In genomic region chr12:76634899-76635693, GRCm38 (mm10) we compare ENCODE assay signal across 8 mouse cellular contexts.
A peak's percentile ranks its signal among the peaks of the same experiment; 100 is the strongest.
DNase-seq lines count a peak whose midpoint lies in the region; ATAC-seq and TF ChIP-seq lines count a peak whose summit lies in the region.

No protein-coding gene starts in this region.

- no peak for TF ChIP-seq POLR2A in brain, embryonic 14.5 days (IDR thresholded peaks at IDR 0.05; ENCODE audit: borderline replicate concordance, extremely low read depth, insufficient read depth, insufficient read length, poor library complexity, severe bottlenecking)
- no peak for TF ChIP-seq POLR2A in kidney, adult 2 months (IDR thresholded peaks at IDR 0.05; ENCODE audit: low read depth, low read length)

- DNase-seq in frontal cortex, postnatal 36 days (ENCODE audit: low spot score in 2 of 2): no peak
- peak; percentile 93 for DNase-seq in brain, embryonic 14.5 days (ENCODE audit: low read depth)
- peak; percentile 84 for DNase-seq in forebrain, embryonic 14.5 days (ENCODE audit: low spot score)
- DNase-seq in kidney, adult 2 months: peak; percentile 67
- no peak for DNase-seq in urinary bladder, postnatal 36 days (ENCODE audit: low spot score in 2 of 2)
- no peak for DNase-seq in thymus, postnatal 0 days (ENCODE audit: low spot score)

- no peaks in the 10 kb centered on the region for H3K36me3 ChIP-seq in forebrain, embryonic 14.5 days (ENCODE audit: control insufficient read depth, insufficient read depth, low read length)
- no peaks in the 10 kb centered on the region for H3K36me3 ChIP-seq in kidney, adult 2 months (ENCODE audit: control insufficient read depth, insufficient read depth, low read length)
- H3K36me3 ChIP-seq in midbrain, embryonic 12.5 days: no peaks in the 10 kb centered on the region

- TF ChIP-seq CTCF in brain, embryonic 14.5 days (IDR thresholded peaks at IDR 0.05; ENCODE audit: borderline replicate concordance, extremely low read depth, insufficient read depth, insufficient read length): peak; percentile 11; the same call in 1 of the 2 replicates
- TF ChIP-seq CTCF in kidney, adult 2 months (conservative IDR thresholded peaks at IDR 0.05; ENCODE audit: insufficient read depth, insufficient read length, low read depth, low read length): no peak

- H3K4me1 ChIP-seq in forebrain, embryonic 14.5 days (ENCODE audit: control insufficient read depth, insufficient read depth, low read length): peaks cover 15% of the 10 kb centered on the region
- no peaks in the 10 kb centered on the region for H3K4me1 ChIP-seq in kidney, adult 2 months (ENCODE audit: control insufficient read depth, insufficient read depth, low read length)
- peaks cover 11% of the 10 kb centered on the region for H3K4me1 ChIP-seq in midbrain, embryonic 12.5 days

- H3K9me3 ChIP-seq in forebrain, embryonic 14.5 days (replicated peaks; ENCODE audit: control insufficient read depth, low read length): no peaks in the 10 kb centered on the region
- H3K9me3 ChIP-seq in midbrain, embryonic 12.5 days: no peaks in the 10 kb centered on the region

- H3K4me3 ChIP-seq in forebrain, embryonic 14.5 days (ENCODE audit: low read depth, low read length): no peak overlapping the region
- no peak overlapping the region for H3K4me3 ChIP-seq in kidney, adult 2 months (ENCODE audit: insufficient read depth, low read depth, low read length)
- no peak overlapping the region for H3K4me3 ChIP-seq in midbrain, embryonic 12.5 days

- no peaks in the 10 kb centered on the region for H3K27me3 ChIP-seq in forebrain, embryonic 14.5 days (replicated peaks; ENCODE audit: control insufficient read depth, insufficient read depth, low read length)
- H3K27me3 ChIP-seq in kidney, adult 2 months (replicated peaks; ENCODE audit: control insufficient read depth, insufficient read depth, low read length): no peaks in the 10 kb centered on the region
- no peaks in the 10 kb centered on the region for H3K27me3 ChIP-seq in midbrain, embryonic 12.5 days

- peak overlapping the region; percentile 40 for H3K4me2 ChIP-seq in forebrain, embryonic 14.5 days (ENCODE audit: low read length)
- peak overlapping the region; percentile 13; the same call in 1 of the 2 replicates for H3K4me2 ChIP-seq in midbrain, embryonic 12.5 days (replicated peaks)

- peak overlapping the region; percentile 63 for H3K27ac ChIP-seq in forebrain, embryonic 14.5 days (ENCODE audit: low read depth, low read length)
- H3K27ac ChIP-seq in kidney, adult 2 months (ENCODE audit: insufficient read depth, low read depth, low read length): no peak overlapping the region
- peak overlapping the region; percentile 39; the same call in 1 of the 2 replicates for H3K27ac ChIP-seq in midbrain, embryonic 12.5 days (replicated peaks)

- 0 out of 2 replicates have a peak overlapping the region, but pooled peaks have one; percentile 32 for H3K9ac ChIP-seq in forebrain, embryonic 14.5 days (ENCODE audit: low read length)
- no peak overlapping the region for H3K9ac ChIP-seq in midbrain, embryonic 12.5 days (replicated peaks)

- WGBS in forebrain, embryonic 14.5 days: 32% methylated on average over 15 of the region's 15 CpGs
- 34% methylated on average over 15 of the region's 15 CpGs for WGBS in kidney, adult 2 months
- WGBS in midbrain, embryonic 12.5 days: 49% methylated on average over 15 of the region's 15 CpGs

- ATAC-seq in frontal cortex, adult (ENCODE audit: low TSS enrichment): peak; percentile 75
- peak; percentile 87 for ATAC-seq in forebrain, embryonic 14.5 days
- peak; percentile 73 for ATAC-seq in midbrain, embryonic 12.5 days (ENCODE audit: low FRiP score, low read depth)

Comparison
In these comparisons a context has a peak if more than half of its experiments do, and no peak if none do; other contexts are left out.
1. DNase-seq: peak in brain, embryonic 14.5 days (single experiment), forebrain, embryonic 14.5 days (single experiment) and kidney, adult 2 months (single experiment); none in frontal cortex, postnatal 36 days (0 of 2), urinary bladder, postnatal 36 days (0 of 2) and thymus, postnatal 0 days (single experiment).
2. Peak in every context shown above with its lines, with median percentiles within 50 percentile points of each other: ATAC-seq.